ENCODE assay signal across 23 mouse cellular contexts in the genomic region with DNA sequence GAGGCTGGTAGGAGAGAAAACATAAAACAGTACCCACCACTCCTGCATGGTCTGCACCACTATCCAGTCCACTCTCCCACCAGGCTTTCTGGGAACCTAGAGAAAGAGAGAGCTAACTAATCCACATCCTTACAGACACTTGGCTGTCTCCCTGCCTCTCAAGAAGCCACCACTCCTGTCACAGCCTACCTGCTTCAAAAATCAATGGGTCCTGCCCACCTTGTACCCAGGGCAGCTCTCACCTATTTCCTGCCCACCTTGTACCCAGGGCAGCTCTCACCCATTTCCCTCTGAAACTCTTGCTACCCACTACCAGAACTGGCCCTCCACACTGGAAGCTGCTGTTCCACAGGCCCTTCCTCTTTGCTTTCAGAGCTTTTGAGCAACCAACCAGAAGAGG. TPM values are rescaled to one million over a fixed set of nuclear protein-coding genes. Genes with fewer than 3 reads are reported as not detected.
DNase-seq lines count a peak whose midpoint lies in the region; ATAC-seq and TF ChIP-seq lines count a peak whose summit lies in the region.
"Had no signal": no experiment of that assay in that cellular context is flagged by ENCODE, and none has a peak within 500 bp of the region (broad histone marks: within the 10 kb centered on the region; RNA-seq: fewer than 3 reads in every experiment).

No protein-coding gene starts in this region.

- no peak overlapping the region for H3K4me3 ChIP-seq in heart, embryonic 12.5 days
- no peak overlapping the region for H3K4me3 ChIP-seq in kidney, embryonic 15.5 days (replicated peaks)
- no peak overlapping the region for H3K4me3 ChIP-seq in myocyte
- H3K4me3 ChIP-seq: embryonic facial prominence, embryonic 12.5 days; embryonic facial prominence, embryonic 15.5 days; gastrocnemius, adult 2 months; hindbrain, embryonic 12.5 days; hindbrain, embryonic 15.5 days had no signal

- H3K36me3 ChIP-seq in heart, embryonic 12.5 days, result peaks cover 24% of the 10 kb centered on the region
- H3K36me3 ChIP-seq in kidney, embryonic 15.5 days, result peaks cover 11% of the 10 kb centered on the region; the same call in 1 of the 2 replicates
- peaks cover 3% of the 10 kb centered on the region for H3K36me3 ChIP-seq in myocyte (ENCODE audit: control insufficient read depth, insufficient read depth)

- peak overlapping the region; percentile 61; the same call in 1 of the 2 replicates for H3K27ac ChIP-seq in heart, embryonic 12.5 days (ENCODE audit: poor library complexity, severe bottlenecking)
- H3K27ac ChIP-seq in kidney, embryonic 15.5 days, result 0 out of 2 replicates have a peak overlapping the region, but pooled peaks have one; percentile 87
- H3K27ac ChIP-seq: gastrocnemius, adult 2 months; hindbrain, embryonic 12.5 days; hindbrain, embryonic 15.5 days had no signal

- no peaks in the 10 kb centered on the region for H3K27me3 ChIP-seq in heart, embryonic 12.5 days (replicated peaks)
- H3K27me3 ChIP-seq in kidney, embryonic 15.5 days, result no peaks in the 10 kb centered on the region
- no peaks in the 10 kb centered on the region for H3K27me3 ChIP-seq in myocyte (ENCODE audit: control insufficient read depth, insufficient read depth, insufficient read length)
- H3K27me3 ChIP-seq: CH12.LX; embryonic facial prominence, embryonic 12.5 days; embryonic facial prominence, embryonic 15.5 days; hindbrain, embryonic 12.5 days; hindbrain, embryonic 15.5 days; Patski had no signal

- ATAC-seq in heart, embryonic 12.5 days (ENCODE audit: insufficient number of reproducible peaks, low FRiP score), result no peak
- no peak for ATAC-seq in kidney, embryonic 15.5 days (replicated peaks; ENCODE audit: low FRiP score)
- ATAC-seq in granulocyte monocyte progenitor cell, adult 5-6 weeks (replicated peaks; ENCODE audit: poor library complexity, severe bottlenecking), result 0 out of 2 replicates have a peak, but pooled peaks have one; percentile 14
- ATAC-seq: forebrain, embryonic 14.5 days; forebrain, postnatal 0 days had no signal

- TF ChIP-seq POLR2A in myocyte (IDR thresholded peaks at IDR 0.05; ENCODE audit: insufficient read length, low read depth), result no peak

- peaks cover 28% of the 10 kb centered on the region for H3K4me1 ChIP-seq in heart, embryonic 12.5 days (replicated peaks)
- H3K4me1 ChIP-seq in kidney, embryonic 15.5 days, result peaks cover 36% of the 10 kb centered on the region

- H3K9ac ChIP-seq in heart, embryonic 12.5 days, result no peak overlapping the region
- H3K9ac ChIP-seq in kidney, embryonic 15.5 days, result no peak overlapping the region
- H3K9ac ChIP-seq: embryonic facial prominence, embryonic 12.5 days; embryonic facial prominence, embryonic 15.5 days; forebrain, postnatal 0 days; hindbrain, embryonic 12.5 days; hindbrain, embryonic 15.5 days had no signal

- no peak overlapping the region for H3K4me2 ChIP-seq in heart, embryonic 12.5 days
- no peak overlapping the region for H3K4me2 ChIP-seq in kidney, embryonic 15.5 days
- peak overlapping the region; percentile 59 for H3K4me2 ChIP-seq in myocyte (ENCODE audit: low read depth)
- H3K4me2 ChIP-seq: embryonic facial prominence, embryonic 12.5 days; embryonic facial prominence, embryonic 15.5 days; hindbrain, embryonic 12.5 days; hindbrain, embryonic 15.5 days had no signal

- no peaks in the 10 kb centered on the region for H3K79me2 ChIP-seq in myocyte (ENCODE audit: control insufficient read depth, insufficient read depth)

- no peak overlapping the region for H3ac ChIP-seq in myocyte (ENCODE audit: control insufficient read depth, insufficient read length)

- no peaks in the 10 kb centered on the region for H3K9me3 ChIP-seq in heart, embryonic 12.5 days (replicated peaks)
- no peaks in the 10 kb centered on the region for H3K9me3 ChIP-seq in kidney, embryonic 15.5 days (replicated peaks)
- H3K9me3 ChIP-seq: embryonic facial prominence, embryonic 12.5 days; embryonic facial prominence, embryonic 15.5 days; G1E; hindbrain, embryonic 15.5 days had no signal

- no peak for DNase-seq in heart, adult 18-20 months
- DNase-seq in kidney, adult 9 months, result no peak
- no peak for DNase-seq in urinary bladder, postnatal 25 days (ENCODE audit: low spot score)
- DNase-seq: cerebellum, adult 11 months; cerebellum, adult 2 months; cerebellum, adult 9-11 months; cerebellum, postnatal 25 days; forebrain, postnatal 0 days had no signal

TF ChIP-seq in myocyte, 11 proteins besides CTCF, POLR2A, EP300 and RAD21:
- TF ChIP-seq MYOG (IDR thresholded peaks at IDR 0.05; ENCODE audit: control insufficient read depth in 1 of 3, insufficient read depth in 1 of 3, insufficient read length in 2 of 3, low read depth in 2 of 3), result no peak
- no peak for TF ChIP-seq SRF (IDR thresholded peaks at IDR 0.05; ENCODE audit: control insufficient read depth, insufficient read length, low read depth)
- no peak for TF ChIP-seq TCF12 (IDR thresholded peaks at IDR 0.05; ENCODE audit: insufficient read depth, poor library complexity, severe bottlenecking)
- no peak for TF ChIP-seq TCF3 (IDR thresholded peaks at IDR 0.05; ENCODE audit: insufficient read length, low read depth)
- no peak for TF ChIP-seq REST (IDR thresholded peaks at IDR 0.05; ENCODE audit: insufficient read depth, insufficient read length)
- no peak for TF ChIP-seq CEBPB (IDR thresholded peaks at IDR 0.05; ENCODE audit: insufficient read depth, poor library complexity, severe bottlenecking)
- no peak for TF ChIP-seq POLR2AphosphoS2 (IDR thresholded peaks at IDR 0.05; ENCODE audit: insufficient read length, low read depth)
- TF ChIP-seq E2F4 (IDR thresholded peaks at IDR 0.05; ENCODE audit: insufficient read depth), result no peak
- no peak for TF ChIP-seq MYOD1 (IDR thresholded peaks at IDR 0.05; ENCODE audit: control insufficient read depth in 1 of 3, insufficient read length in 2 of 3, low read depth in 2 of 3)
- TF ChIP-seq USF1 (IDR thresholded peaks at IDR 0.05; ENCODE audit: low read depth), result no peak
- TF ChIP-seq MAX (IDR thresholded peaks at IDR 0.05; ENCODE audit: low read depth), result no peak

RNA-seq across cellular contexts. Expression of gene Slc37a3, which starts 5.4 kb away (rescaled TPM):
- polyA plus RNA-seq in heart, embryonic 12.5 days (2016; fragmentation: Nextera tagmentation; extraction: Ambion mirVana), result 34.8 and 43.1 TPM in 2 replicates
- total RNA-seq in heart, adult 18-20 months (2021), result 10 to 100 TPM; 16.9 to 18.4 TPM
- polyA plus RNA-seq in kidney, embryonic 15.5 days (2015; fragmentation: Nextera tagmentation; extraction: Ambion mirVana), result 52.5 and 53.9 TPM in 2 replicates
- total RNA-seq in granulocyte monocyte progenitor cell, adult 5-6 weeks (2014; fragmentation: Nextera tagmentation), result 0.88 TPM in 1 of 2 replicates, not detected in the other
- total RNA-seq in granulocyte monocyte progenitor cell, adult 5-6 weeks (2017), result 0.26 and 0.41 TPM in 2 replicates
- 18.3 TPM for polyA plus RNA-seq in myocyte (2012; fragmentation: generic; extraction: Trizol)

RNA-seq across cellular contexts. Expression of gene Rab19, which starts 8.9 kb away (rescaled TPM):
- 0.42 and 0.67 TPM in 2 replicates for polyA plus RNA-seq in heart, embryonic 12.5 days (2016; fragmentation: Nextera tagmentation; extraction: Ambion mirVana)
- under 1 TPM in 1 of 2 experiments, not detected in 1; 0.31 TPM for total RNA-seq in heart, adult 18-20 months (2021)
- polyA plus RNA-seq in kidney, embryonic 15.5 days (2015; fragmentation: Nextera tagmentation; extraction: Ambion mirVana), result 1.7 and 2.3 TPM in 2 replicates
- 1.4 TPM in 1 of 2 replicates, not detected in the other for total RNA-seq in granulocyte monocyte progenitor cell, adult 5-6 weeks (2014; fragmentation: Nextera tagmentation)
- 0.26 TPM in 1 of 2 replicates, not detected in the other for total RNA-seq in granulocyte monocyte progenitor cell, adult 5-6 weeks (2017)
- not detected for polyA plus RNA-seq in myocyte (2012; fragmentation: generic; extraction: Trizol)
- total RNA-seq: adrenal gland, adult 18-20 months; forebrain, postnatal 0 days; gastrocnemius, postnatal 14 days had no signal
- polyA plus RNA-seq: G1E had no signal

RNA-seq across cellular contexts. Expression of gene Mkrn1, which starts 48.2 kb away (rescaled TPM):
- polyA plus RNA-seq in heart, embryonic 12.5 days (2016; fragmentation: Nextera tagmentation; extraction: Ambion mirVana), result 52.7 and 55.1 TPM in 2 replicates
- 10 to 100 TPM; 60.2 to 65.0 TPM for total RNA-seq in heart, adult 18-20 months (2021)
- polyA plus RNA-seq in kidney, embryonic 15.5 days (2015; fragmentation: Nextera tagmentation; extraction: Ambion mirVana), result 59.8 and 60.2 TPM in 2 replicates
- total RNA-seq in granulocyte monocyte progenitor cell, adult 5-6 weeks (2014; fragmentation: Nextera tagmentation), result 35.5 and 43.6 TPM in 2 replicates
- 27.1 and 32.9 TPM in 2 replicates for total RNA-seq in granulocyte monocyte progenitor cell, adult 5-6 weeks (2017)
- 34.7 TPM for polyA plus RNA-seq in myocyte (2012; fragmentation: generic; extraction: Trizol)
